Mouse (Mus musculus) spleen, adult 2 months (tissue): ENCODE measurements around the gene Ereg. TPM values are rescaled to one million over a fixed set of nuclear protein-coding genes. Genes with fewer than 3 reads are reported as not detected.

ENCODE experiments used
- DNase-seq, 2 experiments: peaks; one replicate each; pipeline versions ENCODE4 v3.0.0 to v3.0.0-alpha.2; 2012 to 2021; ENCODE audit warnings: low spot score in 2 of 2, low read depth in 1 of 2
- H3K27ac ChIP-seq: fragments of 200-500 bp; 2 replicates; pipeline ENCODE4 v1.5.1; 2012; ENCODE audit warnings: low read length, inconsistent platforms; ENCODE audit not compliant: insufficient read depth
- H3K27me3 ChIP-seq: fragments of 200-500 bp; 2 replicates; pipeline ENCODE4 v1.6.1; 2012; ENCODE audit warnings: mild to moderate bottlenecking, moderate library complexity, low read length, inconsistent platforms; ENCODE audit not compliant: control insufficient read depth, insufficient read depth
- H3K36me3 ChIP-seq: fragments of 200-500 bp; 2 replicates; pipeline ENCODE4 v1.6.1; 2012; ENCODE audit warnings: mild to moderate bottlenecking, low read length, inconsistent platforms; ENCODE audit not compliant: control insufficient read depth, insufficient read depth
- H3K4me1 ChIP-seq: fragments of 200-500 bp; 2 replicates; pipeline ENCODE4 v1.6.1; 2011; ENCODE audit warnings: inconsistent platforms; ENCODE audit not compliant: control insufficient read depth, insufficient read depth, insufficient read length
- H3K4me3 ChIP-seq: fragments of 200-500 bp; 2 replicates; pipeline ENCODE4 v1.5.1; 2011; ENCODE audit warnings: mild to moderate bottlenecking, inconsistent platforms; ENCODE audit not compliant: insufficient read depth, insufficient read length; ENCODE audit errors: extremely low read depth
- CTCF ChIP-seq: fragments of 200-500 bp; IDR thresholded peaks from 2 replicates; pipeline ENCODE4 v1.5.1; 2011; ENCODE audit warnings: mild to moderate bottlenecking, inconsistent platforms; ENCODE audit not compliant: insufficient read depth, insufficient read length, insufficient replicate concordance; ENCODE audit errors: extremely low read depth
- POLR2A ChIP-seq: fragments of 200-500 bp; IDR thresholded peaks from 2 replicates; pipeline ENCODE4 v1.6.1; 2011; ENCODE audit warnings: low read depth, low read length, inconsistent platforms
- WGBS: fragments of 180-500 bp; shearing (Covaris S2); methylation state at CpG from one replicate; pipeline ENCODE4 v1.1.7; 2018; 5-methylcytosine and 5-hydroxymethylcytosine counted together
- polyA plus RNA-seq: library from polyadenylated mRNA; depleted of rRNA; stranded (reverse); fragments of >200 nt; gene quantifications from 2 replicates; pipeline ENCODE4 v1.2.3, GENCODE M21; 2012

The Ereg gene
- polyA plus RNA-seq, 1 experiment: not detected

GRCm38 (mm10) chr5:91110023-91110670 lies 35.7 kb downstream of the Ereg start:
- Histone ChIP-seq H3K4me3 (no peak overlapping the region), H3K36me3 (no peaks in the 10 kb centered on the region), H3K27me3 (no peaks in the 10 kb centered on the region), H3K27ac (no peak overlapping the region), H3K4me1 (no peaks in the 10 kb centered on the region)
- no peak for DNase-seq
- 92% methylated on average over 6 of the region's 6 CpGs for WGBS
- TF ChIP-seq CTCF: no peak
- no peak for TF ChIP-seq POLR2A

- H3K4me1 ChIP-seq: no peaks in the 10 kb centered on the region
- no peak overlapping the region for H3K4me3 ChIP-seq
- no peaks in the 10 kb centered on the region for H3K27me3 ChIP-seq
- no peak overlapping the region for H3K27ac ChIP-seq
- WGBS: 85% methylated on average over 8 of the region's 8 CpGs
- no peak for DNase-seq
- H3K36me3 ChIP-seq: no peaks in the 10 kb centered on the region
- TF ChIP-seq POLR2A (no peak), CTCF (no peak)
Measured at GRCm38 (mm10) chr5:91111019-91111418, 36.6 kb downstream of the Ereg start.

- 59% methylated on average over 2 of the region's 2 CpGs for WGBS
- Histone ChIP-seq H3K4me3 (no peak overlapping the region), H3K4me1 (no peaks in the 10 kb centered on the region), H3K27me3 (no peaks in the 10 kb centered on the region), H3K27ac (no peak overlapping the region), H3K36me3 (no peaks in the 10 kb centered on the region)
- DNase-seq: no peak
- no peak for TF ChIP-seq POLR2A
Measured at GRCm38 (mm10) chr5:91113967-91114366, 39.5 kb downstream of the Ereg start.

GRCm38 (mm10) chr5:91114574-91114973 lies 40.2 kb downstream of the Ereg start:
- DNase-seq: no peak
- H3K4me1 ChIP-seq: no peaks in the 10 kb centered on the region
- H3K27ac ChIP-seq: no peak overlapping the region
- no peaks in the 10 kb centered on the region for H3K36me3 ChIP-seq
- whole genome bisulfite sequencing: 70% methylated on average over 1 of the region's 1 CpGs
- no peak overlapping the region for H3K4me3 ChIP-seq
- no peaks in the 10 kb centered on the region for H3K27me3 ChIP-seq
- TF ChIP-seq CTCF: no peak
- TF ChIP-seq POLR2A: no peak

GRCm38 (mm10) chr5:91118618-91119017 lies 44.2 kb downstream of the Ereg start:
- no peak overlapping the region for H3K4me3 ChIP-seq
- no peaks in the 10 kb centered on the region for H3K36me3 ChIP-seq
- TF ChIP-seq CTCF (no peak), POLR2A (no peak)
- no peaks in the 10 kb centered on the region for H3K27me3 ChIP-seq
- no peak for DNase-seq
- no peaks in the 10 kb centered on the region for H3K4me1 ChIP-seq
- H3K27ac ChIP-seq: no peak overlapping the region

GRCm38 (mm10) chr5:91123404-91123803 lies 49.0 kb downstream of the Ereg start:
- whole genome bisulfite sequencing: 86% methylated on average over 4 of the region's 4 CpGs

GRCm38 (mm10) chr5:91124140-91124539 lies 49.7 kb downstream of the Ereg start:
- Histone ChIP-seq H3K27me3 (no peaks in the 10 kb centered on the region), H3K4me3 (no peak overlapping the region), H3K27ac (no peak overlapping the region), H3K36me3 (no peaks in the 10 kb centered on the region), H3K4me1 (no peaks in the 10 kb centered on the region)
- no peak for DNase-seq
- 74% methylated on average over 2 of the region's 2 CpGs for WGBS
- TF ChIP-seq CTCF (no peak), POLR2A (no peak)

More at GRCm38 (mm10) chr5:91123404-91123803, 49.0 kb downstream of the Ereg start:
- no peak for DNase-seq
- H3K4me1 ChIP-seq: no peaks in the 10 kb centered on the region
- TF ChIP-seq POLR2A (no peak), CTCF (no peak)
- H3K4me3 ChIP-seq: no peak overlapping the region
- no peak overlapping the region for H3K27ac ChIP-seq
- no peaks in the 10 kb centered on the region for H3K27me3 ChIP-seq
- no peaks in the 10 kb centered on the region for H3K36me3 ChIP-seq
